In genomic region chr3:102265146-102265545, GRCm38 (mm10) we compare ENCODE assay signal across 15 mouse cellular contexts.
"Had no signal": no experiment of that assay in that cellular context is flagged by ENCODE, and none has a peak within 500 bp of the region (broad histone marks: within the 10 kb centered on the region; RNA-seq: fewer than 3 reads in every experiment).

No protein-coding gene starts in this region.

- H3K27ac ChIP-seq: kidney, postnatal 0 days; layer of hippocampus, adult 2 months; left cerebral cortex, adult 2 months; liver, embryonic 13.5 days; midbrain, embryonic 10.5 days; midbrain, embryonic 13.5 days; stomach, embryonic 15.5 days had no signal

- DNase-seq: kidney, postnatal 25 days; layer of hippocampus, adult 9-11 months; liver, embryonic 13.5 days; lung, adult 2 months; lung, postnatal 36 days; right cerebral cortex, postnatal 4 days; spleen, adult 18-20 months; thymus, postnatal 25 days had no signal

- H3K4me3 ChIP-seq: layer of hippocampus, adult 2 months; left cerebral cortex, adult 2 months; liver, embryonic 13.5 days; megakaryocyte, embryonic 14.5 days; midbrain, embryonic 10.5 days; midbrain, embryonic 13.5 days; stomach, embryonic 15.5 days had no signal
